Mouse (Mus musculus) C2C12 (cell line): ENCODE data around the gene Prickle2.

Experiments used
- CTCF ChIP-seq: IDR thresholded peaks from one replicate; pipeline ENCODE4 v1.5.1; 2011; ENCODE audit not compliant: control insufficient read depth, insufficient read depth, insufficient read length
- MAX ChIP-seq: IDR thresholded peaks from one replicate; pipeline ENCODE4 v1.6.1; 2011; ENCODE audit warnings: mild to moderate bottlenecking, control low read depth
- MYOD1 ChIP-seq: IDR thresholded peaks from one replicate; pipeline ENCODE4 v1.6.1; 2011; ENCODE audit warnings: low read depth; ENCODE audit not compliant: control insufficient read depth, insufficient read length
- MYOG ChIP-seq: IDR thresholded peaks from one replicate; pipeline ENCODE4 v1.6.1; 2011; ENCODE audit not compliant: control insufficient read depth, insufficient read length; ENCODE audit errors: extremely low read depth
- USF1 ChIP-seq: IDR thresholded peaks from one replicate; pipeline ENCODE4 v1.6.1; 2011; ENCODE audit warnings: low read depth, mild to moderate bottlenecking, control low read depth, moderate library complexity

- TF ChIP-seq CTCF, result no peak
- no peak for TF ChIP-seq MYOG
- TF ChIP-seq MAX, result no peak
- TF ChIP-seq MYOD1, result no peak
- TF ChIP-seq USF1, result no peak
Measured at GRCm38 (mm10) chr6:92699491-92700209, 6.3 kb downstream of the Prickle2 start.
